19 mouse cellular contexts compared by ENCODE assay signal in genomic region chr16:13119641-13120350, GRCm38 (mm10).
"Had no signal": no experiment of that assay in that cellular context is flagged by ENCODE, and none has a peak within 500 bp of the region (broad histone marks: within the 10 kb centered on the region; RNA-seq: fewer than 3 reads in every experiment).

No protein-coding gene starts in this region.

- H3K4me1 ChIP-seq: midbrain, embryonic 10.5 days; midbrain, embryonic 13.5 days; midbrain, embryonic 15.5 days; neural tube, embryonic 13.5 days; neural tube, embryonic 15.5 days; stomach, embryonic 15.5 days had no signal

- H3K9me3 ChIP-seq: midbrain, embryonic 10.5 days; midbrain, embryonic 13.5 days; midbrain, embryonic 15.5 days; neural tube, embryonic 13.5 days; neural tube, embryonic 15.5 days; stomach, embryonic 15.5 days had no signal

- H3K4me3 ChIP-seq: midbrain, embryonic 10.5 days; midbrain, embryonic 13.5 days; midbrain, embryonic 15.5 days; myocyte; neural tube, embryonic 13.5 days; neural tube, embryonic 15.5 days; stomach, embryonic 15.5 days had no signal

- H3K9ac ChIP-seq: lung, embryonic 14.5 days; midbrain, embryonic 13.5 days; midbrain, embryonic 15.5 days; neural tube, embryonic 13.5 days; neural tube, embryonic 15.5 days; stomach, embryonic 15.5 days had no signal

- ATAC-seq: midbrain, embryonic 13.5 days; midbrain, embryonic 15.5 days had no signal

- H3K4me2 ChIP-seq: lung, embryonic 14.5 days; midbrain, embryonic 13.5 days; midbrain, embryonic 15.5 days; neural tube, embryonic 13.5 days; neural tube, embryonic 15.5 days; stomach, embryonic 15.5 days had no signal

- DNase-seq: lung, adult 18-20 months; lung, postnatal 10 days; lung, postnatal 4 days; retina, postnatal 1 day; right cerebral cortex, adult 18-20 months; right cerebral cortex, postnatal 25 days; right cerebral cortex, postnatal 4 days; spleen, adult 18-20 months; thymus, adult 2 months; thymus, postnatal 25 days; thymus, postnatal 4 days had no signal

- H3K27ac ChIP-seq: midbrain, embryonic 10.5 days; midbrain, embryonic 13.5 days; midbrain, embryonic 15.5 days; neural tube, embryonic 13.5 days; neural tube, embryonic 15.5 days; stomach, embryonic 15.5 days had no signal

- H3K27me3 ChIP-seq: midbrain, embryonic 13.5 days; midbrain, embryonic 15.5 days; neural tube, embryonic 13.5 days; neural tube, embryonic 15.5 days; stomach, embryonic 15.5 days had no signal
